Mouse (Mus musculus) heart, postnatal 25 days (tissue): ENCODE results near the gene Bricd5. TPM values are rescaled to one million over a fixed set of nuclear protein-coding genes. Genes with fewer than 3 reads are reported as not detected.

Experiments used
- DNase-seq: peaks from one replicate; pipeline ENCODE4 v3.0.0; 2022; ENCODE audit warnings: low spot score
- intact Hi-C: fragments of 180-260 bp; cut with DNase I; formaldehyde crosslinking; loops from one replicate; pipeline ENCODE4 v1.15.1; 2025
- total RNA-seq, 2 experiments: library from RNA; stranded (reverse); gene quantifications; 2 replicates each; pipeline ENCODE4 v1.2.3; 2021

Bricd5 gene
- total RNA-seq, 2 experiments from 2014 or later: not detected

GRCm38 (mm10) chr17:24513609-24514008 is 39.9 kb downstream of the Bricd5 start:
- DNase-seq: no peak
- intact Hi-C loops: loop anchor here (2.0 to 5.0 kb wide), 2 partner anchors 19 to 36 kb away; partner anchors contain the start of gene Mlst8

GRCm38 (mm10) chr17:24514270-24515257 is 40.9 kb downstream of the Bricd5 start:
- intact Hi-C loops: loop anchor here (5.0 kb wide), 1 partner anchor 37 kb away; the partner anchor contains the start of gene Mlst8
- peak; percentile 30 for DNase-seq

GRCm38 (mm10) chr17:24520450-24520849 is 46.8 kb downstream of the Bricd5 start:
- DNase-seq: no peak
- intact Hi-C loops: no loop called here

- DNase-seq: no peak
- intact Hi-C loops: loop anchor here (5.0 kb wide), 3 partner anchors 128 to 193 kb away; partner anchors contain the start of genes Rnf151, Rps2, Slc9a3r2 and Zfp598
These were observed 51.0 kb downstream of the Bricd5 start for GRCm38 (mm10) chr17:24524734-24525133.

Other genes starting within 250 kb of the Bricd5 start
- 1 to 10 TPM; 1.1 to 1.2 TPM for gene Ccnf, start 222.4 kb upstream of the Bricd5 start, total RNA-seq
- gene Abca17, start 122.8 kb upstream of the Bricd5 start, total RNA-seq: not detected
- gene Abca3, start 121.9 kb upstream of the Bricd5 start, total RNA-seq: 10 to 100 TPM; 12.8 to 13.1 TPM
- 10 to 100 TPM; 60.3 to 60.5 TPM for gene Rnps1, start 59.3 kb upstream of the Bricd5 start, total RNA-seq
- gene Eci1, start 47.2 kb upstream of the Bricd5 start, total RNA-seq: 100 to 1,000 TPM; 409 to 483 TPM
- 1 to 10 TPM in 1 of 2 experiments, under 1 TPM in 1; 0.78 to 1.2 TPM for gene Dnase1l2, start 30.8 kb upstream of the Bricd5 start, total RNA-seq
- 10 to 100 TPM; 11.1 to 11.4 TPM for gene E4f1, start 3.6 kb upstream of the Bricd5 start, total RNA-seq
- gene Pgp, start 3.5 kb upstream of the Bricd5 start, total RNA-seq: 10 to 100 TPM; 42.3 to 43.3 TPM
- gene Mlst8, start 5.2 kb downstream of the Bricd5 start, total RNA-seq: 10 to 100 TPM in 1 of 2 experiments, 1 to 10 TPM in 1; 9.4 to 11.3 TPM
- under 1 TPM; 0.14 to 0.39 TPM for gene Caskin1, start 14.7 kb downstream of the Bricd5 start, total RNA-seq
- gene Traf7, start 54.1 kb downstream of the Bricd5 start, total RNA-seq: 10 to 100 TPM; 43.6 to 54.1 TPM
- gene Rab26, start 60.3 kb downstream of the Bricd5 start, total RNA-seq: not detected
- gene Pkd1, start 76.0 kb downstream of the Bricd5 start, total RNA-seq: 10 to 100 TPM; 41.2 to 50.6 TPM
- gene Tsc2, start 158.7 kb downstream of the Bricd5 start, total RNA-seq: 100 to 1,000 TPM in 1 of 2 experiments, 10 to 100 TPM in 1; 93.9 to 101 TPM
- gene Nthl1, start 158.8 kb downstream of the Bricd5 start, total RNA-seq: 1 to 10 TPM; 2.8 to 3.4 TPM
- 100 to 1,000 TPM in 1 of 2 experiments, 10 to 100 TPM in 1; 96.0 to 135 TPM for gene Slc9a3r2, start 176.4 kb downstream of the Bricd5 start, total RNA-seq
- gene Npw, start 184.6 kb downstream of the Bricd5 start, total RNA-seq: not detected
- gene Zfp598, start 195.8 kb downstream of the Bricd5 start, total RNA-seq: 10 to 100 TPM; 17.5 to 17.9 TPM
- not detected for gene Syngr3, start 216.1 kb downstream of the Bricd5 start, total RNA-seq
- 10 to 100 TPM; 21.9 to 22.1 TPM for gene Gfer, start 222.3 kb downstream of the Bricd5 start, total RNA-seq
- under 1 TPM; 0.50 to 0.55 TPM for gene Noxo1, start 222.3 kb downstream of the Bricd5 start, total RNA-seq
- gene Tbl3, start 233.8 kb downstream of the Bricd5 start, total RNA-seq: 10 to 100 TPM; 16.0 to 16.9 TPM
- not detected for gene Rnf151, start 244.2 kb downstream of the Bricd5 start, total RNA-seq
- 100 to 1,000 TPM; 745 to 758 TPM for gene Rps2, start 244.2 kb downstream of the Bricd5 start, total RNA-seq